Mouse (Mus musculus): ENCODE measurements around the gene Gcsam.

Gcsam gene

GRCm38 (mm10) chr16:45653009-45653933 lies 43.1 kb downstream of the Gcsam start:
- no peak for DNase-seq

- peak; percentile 21 to 22 for DNase-seq
Measured at GRCm38 (mm10) chr16:45653934-45654332, 43.8 kb downstream of the Gcsam start, which contains the start of gene BC016579. BC016579 (minus strand) TSS chr16:45654068.

- DNase-seq = no peak
Measured at GRCm38 (mm10) chr16:45654465-45654864, 44.3 kb downstream of the Gcsam start.

GRCm38 (mm10) chr16:45657574-45658159 lies 47.5 kb downstream of the Gcsam start:
- DNase-seq = no peak

GRCm38 (mm10) chr16:45658248-45658647 lies 48.1 kb downstream of the Gcsam start:
- DNase-seq = no peak

GRCm38 (mm10) chr16:45659596-45659995 lies 49.4 kb downstream of the Gcsam start:
- peak; percentile 31 to 46 for DNase-seq

GRCm38 (mm10) chr16:45662381-45662780 lies 52.2 kb downstream of the Gcsam start:
- no peak for DNase-seq

- DNase-seq = no peak
Measured at GRCm38 (mm10) chr16:45666136-45666535, 56.0 kb downstream of the Gcsam start.

- DNase-seq = no peak
Measured at GRCm38 (mm10) chr16:45668178-45668577, 58.0 kb downstream of the Gcsam start.

- no peak for DNase-seq
Measured at GRCm38 (mm10) chr16:45670005-45670404, 59.8 kb downstream of the Gcsam start.

Data from cerebellum, postnatal 36 days (tissue).